Mouse (Mus musculus): ENCODE data around the gene Adrm1. TPM values are rescaled to one million over a fixed set of nuclear protein-coding genes. Genes with fewer than 3 reads are reported as not detected.

Gene Adrm1
- polyA plus RNA-seq (2016; fragmentation: Nextera tagmentation; extraction: Ambion mirVana) = 271 and 281 TPM in 2 replicates

DNA sequence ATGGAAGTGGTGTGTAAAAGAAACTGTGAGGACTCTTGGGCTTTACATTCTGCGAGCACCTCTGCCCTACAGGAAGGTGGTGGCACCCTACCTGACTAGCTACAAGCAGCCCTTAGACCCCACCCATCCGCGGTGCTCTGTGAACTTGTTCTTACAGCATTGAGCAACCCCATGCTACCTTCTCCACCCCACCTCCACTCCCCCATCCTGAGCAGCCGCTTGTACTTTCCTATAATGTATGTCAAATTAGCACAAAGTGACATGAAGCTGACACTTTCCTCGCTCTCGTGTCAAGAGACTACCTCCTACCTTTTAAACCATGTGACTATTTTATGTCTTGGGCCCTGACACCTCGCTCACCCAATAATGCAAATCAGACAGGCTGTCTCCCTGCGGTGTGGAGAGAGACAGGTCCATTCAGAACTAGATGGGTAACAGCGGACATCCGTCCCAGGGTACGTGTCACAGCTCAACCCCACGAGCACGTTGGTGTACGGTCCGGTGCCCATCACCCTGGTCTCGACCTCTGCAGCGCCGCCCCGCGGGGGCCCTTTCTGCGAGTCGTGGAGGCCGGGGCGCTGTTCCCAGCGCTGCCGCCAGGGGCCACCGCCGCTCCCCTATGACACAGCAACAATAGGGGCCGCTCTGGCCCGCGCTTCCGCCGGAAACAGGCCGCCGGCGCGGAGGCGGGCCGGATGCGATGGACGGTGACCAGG lies at the start of gene Adrm1:
Gene Adrm1, plus strand, starts transcription at position 680 of the 716 bp plus-strand sequence.
- no peaks in the 10 kb centered on the region for H3K27me3 ChIP-seq (ENCODE audit: poor library complexity, severe bottlenecking)
- 5% methylated on average over 41 of the region's 41 CpGs for WGBS
- peak; percentile 95 for DNase-seq (ENCODE audit: extremely low spot score, low spot score)
- peaks cover 28% of the 10 kb centered on the region for H3K4me1 ChIP-seq
- no peaks in the 10 kb centered on the region for H3K9me3 ChIP-seq
- H3K4me3 ChIP-seq = peak within 1 kb of the TSS; percentile 95
- H3K36me3 ChIP-seq (replicated peaks) = peaks cover 34% of the 10 kb centered on the region
- H3K27ac ChIP-seq = peak within 1 kb of the TSS; percentile 96

DNA sequence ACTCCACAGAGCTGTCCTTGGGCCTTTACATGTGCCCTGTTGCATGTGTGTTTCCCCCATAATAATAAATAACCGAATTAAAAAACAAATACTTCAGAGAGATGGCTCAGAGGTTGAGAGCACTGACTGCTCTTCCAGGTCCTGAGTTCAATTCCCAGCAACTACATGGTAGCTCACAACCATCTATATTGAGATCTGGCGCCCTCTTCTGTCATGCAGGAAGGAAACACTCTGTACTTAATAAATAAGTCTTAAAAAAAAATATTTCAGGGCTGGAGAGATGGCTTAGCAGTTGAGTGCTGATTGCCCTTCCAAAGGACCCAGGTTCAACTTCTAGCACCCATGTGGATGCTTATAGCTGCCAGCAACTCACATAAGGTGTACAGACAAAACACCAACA lies 47.1 kb upstream of the Adrm1 start:
- H3K36me3 ChIP-seq (replicated peaks) = peaks cover 10% of the 10 kb centered on the region
- no peaks in the 10 kb centered on the region for H3K9me3 ChIP-seq
- no peaks in the 10 kb centered on the region for H3K27me3 ChIP-seq (ENCODE audit: poor library complexity, severe bottlenecking)
- no peak overlapping the region for H3K4me3 ChIP-seq
- no peak for DNase-seq (ENCODE audit: extremely low spot score, low spot score)
- H3K27ac ChIP-seq = no peak overlapping the region
- peaks cover 39% of the 10 kb centered on the region for H3K4me1 ChIP-seq
- 83% methylated on average over 2 of the region's 2 CpGs for WGBS

DNA sequence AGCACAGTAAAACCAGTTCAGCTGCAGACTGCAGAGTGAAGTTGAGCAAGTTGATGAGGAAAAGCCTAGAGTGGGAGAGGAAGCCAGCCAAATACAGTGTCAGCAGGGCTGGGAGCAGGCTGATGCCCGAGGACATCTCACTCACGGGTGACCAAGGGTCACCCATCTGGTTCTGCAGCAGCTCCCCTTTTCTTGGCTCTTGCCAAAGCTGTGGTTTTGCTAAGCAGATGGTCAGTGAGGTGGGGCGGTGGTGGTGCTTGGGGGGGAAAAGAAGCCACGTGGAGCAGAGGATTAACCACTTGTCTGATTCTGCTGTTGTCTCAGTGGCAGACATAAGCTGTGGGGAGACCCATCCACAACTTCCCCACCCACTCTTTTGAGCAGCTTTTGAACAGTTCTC lies 45.1 kb upstream of the Adrm1 start:
- Histone ChIP-seq H3K4me1 (peaks cover 29% of the 10 kb centered on the region), H3K27ac (no peak overlapping the region), H3K4me3 (no peak overlapping the region), H3K36me3 (replicated peaks) (peaks cover 10% of the 10 kb centered on the region), H3K9me3 (no peaks in the 10 kb centered on the region), H3K27me3 (ENCODE audit: poor library complexity, severe bottlenecking) (no peaks in the 10 kb centered on the region)
- no peak for DNase-seq (ENCODE audit: extremely low spot score, low spot score)
- 24% methylated on average over 4 of the region's 4 CpGs for WGBS

DNA sequence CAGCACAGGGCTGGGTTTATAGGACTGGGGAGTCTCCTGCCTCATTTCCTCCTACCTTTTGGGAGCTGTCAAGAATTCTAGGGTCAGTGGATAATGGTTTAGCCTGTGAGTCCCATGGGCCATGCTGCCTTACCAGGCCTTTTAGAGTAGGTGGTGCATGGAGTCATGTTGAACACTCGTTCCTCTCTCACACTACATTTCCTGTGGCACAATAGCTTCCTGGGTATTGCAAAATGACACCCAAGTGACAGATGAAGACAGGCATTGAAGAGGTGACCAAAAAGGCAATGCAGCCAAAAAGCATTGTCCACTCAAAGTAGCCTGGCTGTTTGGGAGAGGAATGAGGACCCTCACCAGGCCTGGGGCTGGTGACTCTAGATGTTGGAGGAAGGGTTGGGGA lies 43.6 kb upstream of the Adrm1 start:
- no peak overlapping the region for H3K27ac ChIP-seq
- no peaks in the 10 kb centered on the region for H3K9me3 ChIP-seq
- WGBS = 63% methylated on average over 1 of the region's 1 CpGs
- H3K27me3 ChIP-seq (ENCODE audit: poor library complexity, severe bottlenecking) = no peaks in the 10 kb centered on the region
- no peak for DNase-seq (ENCODE audit: extremely low spot score, low spot score)
- H3K36me3 ChIP-seq (replicated peaks) = peaks cover 10% of the 10 kb centered on the region
- peaks cover 29% of the 10 kb centered on the region for H3K4me1 ChIP-seq
- H3K4me3 ChIP-seq = no peak overlapping the region

DNA sequence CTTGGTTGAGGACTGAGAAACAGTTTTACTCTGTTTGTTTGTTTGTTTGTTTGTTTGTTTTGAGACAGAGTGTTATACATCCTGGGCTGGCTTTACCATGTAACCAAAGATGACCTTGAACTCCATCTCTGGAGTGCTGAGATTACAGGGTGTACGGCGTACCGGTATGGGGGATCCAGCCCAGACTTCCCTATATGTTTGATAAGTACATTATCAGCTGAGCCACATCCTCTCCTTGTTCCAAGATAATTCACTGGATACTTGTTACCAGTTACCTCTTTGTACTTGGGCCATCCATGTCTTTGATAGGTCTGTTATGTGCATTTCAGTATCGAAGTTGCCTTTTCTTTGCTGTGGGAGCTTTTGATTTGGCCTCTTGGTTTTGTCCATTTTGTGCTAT lies 38.1 kb upstream of the Adrm1 start:
- H3K9me3 ChIP-seq = no peaks in the 10 kb centered on the region
- 0 out of 2 replicates have a peak, but pooled peaks cover under 1% of the 10 kb centered on the region for H3K36me3 ChIP-seq (replicated peaks)
- no peak overlapping the region for H3K27ac ChIP-seq
- no peaks in the 10 kb centered on the region for H3K27me3 ChIP-seq (ENCODE audit: poor library complexity, severe bottlenecking)
- no peak for DNase-seq (ENCODE audit: extremely low spot score, low spot score)
- H3K4me1 ChIP-seq = no peaks in the 10 kb centered on the region
- WGBS = 94% methylated on average over 4 of the region's 4 CpGs
- no peak overlapping the region for H3K4me3 ChIP-seq

DNA sequence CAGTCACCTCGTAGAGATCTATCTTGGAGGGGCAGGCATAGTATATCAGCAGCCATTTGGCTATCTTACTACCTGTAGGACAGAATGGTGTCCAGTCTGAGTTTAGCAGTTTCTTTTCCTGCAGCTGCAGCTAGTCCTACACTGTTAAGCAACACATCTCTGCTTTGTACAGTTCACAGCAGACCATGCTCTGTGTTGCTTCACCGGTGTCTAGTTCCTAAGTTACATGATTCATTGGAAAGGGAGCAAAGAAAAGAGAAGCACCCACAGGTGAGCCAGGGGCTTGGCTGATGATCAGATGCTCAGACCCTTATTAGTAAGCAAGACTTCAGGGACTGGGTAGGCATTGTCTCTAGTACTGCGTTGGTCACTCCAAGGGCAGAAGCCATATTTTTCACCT lies 37.4 kb upstream of the Adrm1 start:
- no peak for DNase-seq (ENCODE audit: extremely low spot score, low spot score)
- WGBS = 85% methylated on average over 3 of the region's 3 CpGs

DNA sequence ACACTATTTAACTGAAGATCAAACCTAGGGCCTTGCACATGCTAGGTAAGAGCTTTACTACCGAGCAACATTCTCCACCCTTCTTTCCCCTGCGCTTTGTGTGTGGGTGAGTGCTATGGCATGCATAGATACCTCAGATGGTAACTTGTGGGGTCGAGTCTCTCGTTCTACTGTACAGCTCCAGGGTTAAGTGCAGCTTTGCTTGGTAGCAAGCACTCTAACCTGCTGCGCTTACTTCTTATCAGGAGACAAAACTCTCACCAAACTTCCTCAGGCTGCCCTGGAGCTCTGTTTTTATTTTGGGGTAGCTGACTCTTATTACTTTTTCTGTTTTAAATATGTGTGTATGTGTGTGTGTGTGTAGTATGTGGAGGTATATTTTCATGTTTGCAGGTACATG lies 35.9 kb upstream of the Adrm1 start:
- H3K27ac ChIP-seq = no peak overlapping the region
- DNase-seq (ENCODE audit: extremely low spot score, low spot score) = no peak
- H3K9me3 ChIP-seq = no peaks in the 10 kb centered on the region
- 87% methylated on average over 5 of the region's 5 CpGs for WGBS
- no peaks in the 10 kb centered on the region for H3K4me1 ChIP-seq
- H3K36me3 ChIP-seq (replicated peaks) = peaks cover 8% of the 10 kb centered on the region
- H3K4me3 ChIP-seq = no peak overlapping the region
- no peaks in the 10 kb centered on the region for H3K27me3 ChIP-seq (ENCODE audit: poor library complexity, severe bottlenecking)

More for the DNA sequence above, 37.4 kb upstream of the Adrm1 start:
- Histone ChIP-seq H3K9me3 (no peaks in the 10 kb centered on the region), H3K36me3 (replicated peaks) (peaks cover 7% of the 10 kb centered on the region), H3K4me3 (no peak overlapping the region), H3K27me3 (ENCODE audit: poor library complexity, severe bottlenecking) (no peaks in the 10 kb centered on the region), H3K4me1 (no peaks in the 10 kb centered on the region), H3K27ac (no peak overlapping the region)

DNA sequence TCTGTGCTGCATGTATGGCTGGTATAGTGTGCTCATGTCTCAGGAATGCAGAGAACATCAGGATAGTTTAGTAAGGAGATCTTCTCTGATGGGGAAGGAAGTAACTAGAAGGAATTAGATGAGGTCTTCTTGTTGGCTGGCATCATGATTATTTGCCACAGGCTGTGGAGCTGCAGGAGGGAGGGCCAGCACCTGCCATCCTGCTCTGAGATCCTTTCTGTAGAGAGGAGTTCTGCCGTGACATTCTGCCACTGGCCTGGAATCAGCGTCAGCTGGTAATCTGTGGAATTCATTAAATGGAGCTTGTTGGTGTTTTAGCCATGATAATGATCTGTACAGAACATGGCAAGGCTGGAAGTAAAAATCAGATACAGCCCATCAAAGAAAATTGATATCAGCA lies 25.2 kb upstream of the Adrm1 start:
- WGBS = 95% methylated on average over 2 of the region's 2 CpGs
- no peaks in the 10 kb centered on the region for H3K27me3 ChIP-seq (ENCODE audit: poor library complexity, severe bottlenecking)
- no peaks in the 10 kb centered on the region for H3K4me1 ChIP-seq
- peaks cover 67% of the 10 kb centered on the region for H3K36me3 ChIP-seq (replicated peaks)
- H3K4me3 ChIP-seq = no peak overlapping the region
- H3K27ac ChIP-seq = no peak overlapping the region
- DNase-seq (ENCODE audit: extremely low spot score, low spot score) = no peak
- no peaks in the 10 kb centered on the region for H3K9me3 ChIP-seq

DNA sequence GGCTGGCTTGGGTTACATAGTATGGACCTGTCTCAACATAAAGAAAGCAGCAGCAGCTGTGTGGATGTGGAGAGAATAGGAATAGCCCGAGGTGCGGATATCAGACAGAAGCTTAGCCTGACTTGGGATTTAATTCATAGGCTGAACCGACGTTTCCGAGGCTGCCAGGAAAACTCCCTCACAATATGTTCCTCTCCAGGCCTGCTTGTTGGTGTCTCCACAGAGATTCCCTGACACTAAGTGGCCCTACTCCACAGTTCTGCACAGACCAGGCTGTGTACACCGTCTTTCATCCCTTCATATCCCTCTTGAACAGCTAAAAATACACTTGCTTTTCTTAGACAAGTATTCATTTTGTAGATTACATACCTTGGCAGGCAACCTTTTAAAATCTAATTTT lies 23.9 kb upstream of the Adrm1 start:
- DNase-seq (ENCODE audit: extremely low spot score, low spot score) = no peak
- Histone ChIP-seq H3K4me1 (no peaks in the 10 kb centered on the region), H3K4me3 (no peak overlapping the region), H3K9me3 (no peaks in the 10 kb centered on the region), H3K36me3 (replicated peaks) (peaks cover 71% of the 10 kb centered on the region), H3K27ac (no peak overlapping the region), H3K27me3 (ENCODE audit: poor library complexity, severe bottlenecking) (no peaks in the 10 kb centered on the region)
- 91% methylated on average over 6 of the region's 6 CpGs for WGBS

DNA sequence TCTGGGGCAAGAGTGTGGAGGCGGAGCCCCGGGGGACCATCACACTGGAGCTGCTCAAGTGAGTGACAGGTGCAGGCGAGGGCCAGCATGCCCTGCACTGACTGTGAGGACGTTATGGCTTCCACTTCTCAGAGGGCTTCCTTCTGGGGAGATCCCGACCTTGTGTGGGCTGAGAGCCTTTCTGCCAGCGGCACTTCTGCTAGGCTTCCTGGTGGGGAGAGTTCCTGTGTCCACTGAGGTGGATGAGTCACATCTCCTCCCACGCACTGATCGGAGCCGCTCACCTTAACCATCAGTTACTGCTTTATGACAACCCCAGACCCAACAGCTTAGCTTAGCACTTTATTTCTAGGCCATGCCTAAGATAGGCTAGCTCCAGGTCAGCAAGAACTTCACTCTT lies 22.7 kb upstream of the Adrm1 start:
- WGBS = 88% methylated on average over 9 of the region's 9 CpGs
- H3K27ac ChIP-seq = no peak overlapping the region
- no peaks in the 10 kb centered on the region for H3K27me3 ChIP-seq (ENCODE audit: poor library complexity, severe bottlenecking)
- no peaks in the 10 kb centered on the region for H3K4me1 ChIP-seq
- H3K4me3 ChIP-seq = no peak overlapping the region
- DNase-seq (ENCODE audit: extremely low spot score, low spot score) = no peak
- H3K36me3 ChIP-seq (replicated peaks) = peaks cover 79% of the 10 kb centered on the region
- H3K9me3 ChIP-seq = no peaks in the 10 kb centered on the region

DNA sequence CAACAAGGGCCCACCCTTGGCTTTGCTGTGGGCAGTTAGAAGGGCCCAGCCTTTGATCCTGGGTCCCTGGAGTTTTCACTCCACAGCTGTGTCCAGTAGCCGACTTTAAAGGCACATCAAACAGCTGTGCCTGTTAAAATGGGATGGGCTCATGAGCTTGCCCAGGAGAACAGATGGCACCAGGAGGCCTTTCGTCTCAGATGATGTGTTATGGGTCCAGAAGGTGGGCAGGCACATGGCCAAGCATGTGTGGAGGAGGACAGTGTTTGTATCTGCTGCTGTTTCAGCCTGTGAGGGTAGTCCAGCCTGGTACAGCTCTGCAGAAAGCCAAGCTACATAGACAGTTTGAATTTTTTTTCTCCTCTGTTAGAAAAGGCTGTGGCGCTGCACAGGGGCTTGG lies 16.5 kb upstream of the Adrm1 start:
- WGBS = 76% methylated on average over 3 of the region's 3 CpGs
- Histone ChIP-seq H3K27ac (no peak overlapping the region), H3K9me3 (no peaks in the 10 kb centered on the region), H3K4me3 (no peak overlapping the region), H3K27me3 (ENCODE audit: poor library complexity, severe bottlenecking) (no peaks in the 10 kb centered on the region), H3K36me3 (replicated peaks) (peaks cover 72% of the 10 kb centered on the region), H3K4me1 (no peaks in the 10 kb centered on the region)
- DNase-seq (ENCODE audit: extremely low spot score, low spot score) = no peak

DNA sequence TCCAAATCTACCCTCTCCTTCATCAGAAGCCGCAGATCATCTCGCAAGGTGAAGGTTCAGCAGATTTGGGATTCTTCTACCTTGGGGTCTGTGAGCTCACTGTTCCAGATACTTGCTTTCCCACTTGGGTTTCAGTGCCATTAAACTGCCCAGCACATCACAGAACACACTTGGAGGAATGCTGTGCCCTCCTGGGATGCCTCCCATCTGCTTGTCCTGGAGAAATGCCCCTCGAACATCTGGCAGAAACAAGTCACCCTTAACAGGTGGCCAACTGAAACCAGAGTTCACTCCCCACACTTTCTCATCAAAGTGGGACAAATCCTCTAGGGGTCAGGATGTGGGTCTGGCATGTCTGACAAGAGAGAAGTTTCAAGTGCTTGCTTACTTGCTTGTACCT lies 12.7 kb upstream of the Adrm1 start:
- Histone ChIP-seq H3K9me3 (no peaks in the 10 kb centered on the region), H3K4me1 (no peaks in the 10 kb centered on the region), H3K36me3 (replicated peaks) (peaks cover 66% of the 10 kb centered on the region), H3K27me3 (ENCODE audit: poor library complexity, severe bottlenecking) (no peaks in the 10 kb centered on the region), H3K27ac (no peak overlapping the region), H3K4me3 (no peak overlapping the region)
- no peak for DNase-seq (ENCODE audit: extremely low spot score, low spot score)
- 89% methylated on average over 3 of the region's 3 CpGs for WGBS

DNA sequence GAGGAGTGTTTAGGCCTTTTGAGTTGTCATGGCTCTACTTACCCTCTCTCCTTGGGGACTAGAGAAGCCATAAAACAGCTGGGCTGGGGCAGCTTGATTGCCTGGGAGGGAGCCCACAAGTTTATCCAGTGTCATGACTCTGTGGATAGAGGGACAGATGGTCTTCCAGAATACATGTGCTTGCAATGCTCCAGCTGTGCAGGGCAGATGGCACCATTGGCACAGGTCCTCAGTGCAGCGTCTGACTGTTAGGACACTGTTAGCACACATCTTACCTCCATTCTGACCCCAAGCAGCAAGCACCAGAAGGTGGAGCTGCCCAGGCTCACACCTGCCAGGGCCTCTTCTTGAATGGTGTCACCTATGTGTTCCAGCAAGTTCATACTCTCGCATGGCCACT lies 5.4 kb upstream of the Adrm1 start:
- Histone ChIP-seq H3K4me3 (no peak overlapping the region), H3K27me3 (ENCODE audit: poor library complexity, severe bottlenecking) (no peaks in the 10 kb centered on the region), H3K27ac (no peak overlapping the region), H3K9me3 (no peaks in the 10 kb centered on the region), H3K36me3 (replicated peaks) (peaks cover 23% of the 10 kb centered on the region), H3K4me1 (peaks cover 4% of the 10 kb centered on the region)
- no peak for DNase-seq (ENCODE audit: extremely low spot score, low spot score)
- 94% methylated on average over 2 of the region's 2 CpGs for WGBS

DNA sequence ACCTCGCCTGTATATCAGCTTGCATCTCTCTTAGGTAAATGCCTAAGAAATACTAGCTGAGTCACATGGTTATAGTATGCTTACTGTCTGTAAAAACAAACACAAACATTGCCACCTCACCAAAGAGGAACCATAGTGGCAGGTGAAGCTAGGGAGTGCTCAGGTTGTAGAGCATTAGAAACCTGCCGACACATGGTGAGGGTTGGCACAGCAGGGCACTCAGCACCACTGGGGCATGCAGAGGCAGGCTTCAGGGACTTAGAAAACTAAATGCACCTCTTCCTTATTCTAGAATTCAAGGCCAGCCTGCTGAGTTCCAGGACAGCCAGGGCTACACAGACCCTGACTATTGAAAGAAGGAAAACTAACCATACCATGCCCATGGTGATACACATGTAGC lies 4.4 kb upstream of the Adrm1 start:
- no peaks in the 10 kb centered on the region for H3K9me3 ChIP-seq
- H3K27me3 ChIP-seq (ENCODE audit: poor library complexity, severe bottlenecking) = no peaks in the 10 kb centered on the region
- 82% methylated on average over 2 of the region's 2 CpGs for WGBS
- H3K4me3 ChIP-seq = no peak overlapping the region
- H3K27ac ChIP-seq = no peak overlapping the region
- H3K4me1 ChIP-seq = peaks cover 7% of the 10 kb centered on the region
- H3K36me3 ChIP-seq (replicated peaks) = peaks cover 14% of the 10 kb centered on the region
- DNase-seq (ENCODE audit: extremely low spot score, low spot score) = no peak

All from forebrain, embryonic 10.5 days (tissue).